Mouse (Mus musculus): ENCODE data around the gene Cmtm8.

- TF ChIP-seq ZNF384 (IDR thresholded peaks at IDR 0.05; ENCODE audit: low read depth, low read length): no peak
- TF ChIP-seq MAFK (IDR thresholded peaks at IDR 0.05; ENCODE audit: insufficient read depth, low read depth, low read length): no peak
These were observed 96.9 kb downstream of the Cmtm8 start for GRCm38 (mm10) chr9:114747012-114747411.

Data from ES-E14 (cell line).